Comparison of ENCODE assay signal across 7 mouse cellular contexts in the genomic region with DNA sequence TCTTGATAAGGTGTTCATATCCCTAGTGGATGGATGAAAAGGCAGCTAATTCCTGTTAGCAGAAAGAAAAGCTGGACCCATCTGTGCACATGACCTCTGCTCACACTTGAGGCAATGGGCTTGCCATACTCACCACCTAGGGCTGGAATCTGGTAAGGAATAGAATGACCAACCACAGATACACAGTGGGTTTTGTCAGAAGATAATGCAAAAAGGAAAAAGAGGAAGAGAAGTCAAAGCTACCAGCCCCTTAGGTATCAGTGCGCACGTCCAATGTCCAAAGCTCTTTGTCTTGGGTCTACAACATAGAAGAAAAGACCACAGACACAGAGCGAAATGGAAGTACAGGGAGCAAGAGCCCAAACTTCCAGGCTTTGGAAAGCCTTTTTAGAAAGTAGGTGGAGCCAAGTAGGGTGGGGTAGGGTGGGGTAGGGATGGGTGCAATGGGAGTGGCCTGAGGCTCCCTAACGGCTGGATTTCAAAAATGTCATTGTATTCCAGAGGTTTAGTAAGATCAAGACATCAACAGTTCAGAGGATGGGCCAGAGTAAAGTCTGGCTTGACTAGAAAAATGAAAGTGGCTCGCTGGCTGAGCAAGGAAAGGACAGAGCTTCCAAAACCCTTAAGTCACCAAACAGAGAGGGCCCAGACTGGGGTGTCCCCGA. TPM values are rescaled to one million over a fixed set of nuclear protein-coding genes. Genes with fewer than 3 reads are reported as not detected.
DNase-seq lines count a peak whose midpoint lies in the region; ATAC-seq and TF ChIP-seq lines count a peak whose summit lies in the region.

No protein-coding gene starts in this region.

- H3K27me3 ChIP-seq in CH12.LX (replicated peaks) = peaks cover 10% of the 10 kb centered on the region
- H3K27me3 ChIP-seq in G1E (ENCODE audit: insufficient read depth, low read length) = no peaks in the 10 kb centered on the region
- no peaks in the 10 kb centered on the region for H3K27me3 ChIP-seq in forebrain, embryonic 16.5 days (replicated peaks; ENCODE audit: control insufficient read depth, insufficient read depth, low read length)
- H3K27me3 ChIP-seq in liver, embryonic 13.5 days = no peaks in the 10 kb centered on the region

- peaks cover 0 to 12% of the 10 kb centered on the region in 2 experiments for H3K36me3 ChIP-seq in CH12.LX (replicated peaks in 1 of 2; ENCODE audit: control insufficient read depth in 1 of 2, insufficient read depth in 1 of 2, low read length in 1 of 2)
- H3K36me3 ChIP-seq in G1E (replicated peaks) = peaks cover 42% of the 10 kb centered on the region
- no peaks in the 10 kb centered on the region for H3K36me3 ChIP-seq in forebrain, embryonic 16.5 days (ENCODE audit: control insufficient read depth, insufficient read depth)
- H3K36me3 ChIP-seq in liver, embryonic 13.5 days = peaks cover 32% of the 10 kb centered on the region

- in situ Hi-C loops in CH12.LX (cut with MboI; ENCODE audit: low pct_ligation_motif_present, low pct_unique_long_range_greater_than_20kb, low sequenced_read_pairs) = no loop called here

- peak overlapping the region; percentile 64; the same call in 1 of the 2 replicates for H3K9ac ChIP-seq in CH12.LX (ENCODE audit: insufficient read depth, low read depth)
- H3K9ac ChIP-seq in forebrain, embryonic 16.5 days (replicated peaks; ENCODE audit: low read depth, low read length) = no peak overlapping the region
- H3K9ac ChIP-seq in liver, embryonic 13.5 days = peak overlapping the region; percentile 98

- TF ChIP-seq EP300 in CH12.LX (IDR thresholded peaks at IDR 0.05; ENCODE audit: low read length) = no peak

- no peaks in the 10 kb centered on the region; the same call in 1 of the 2 replicates for H3K79me2 ChIP-seq in CH12.LX (replicated peaks; ENCODE audit: control insufficient read depth, extremely low read depth, insufficient read depth, poor library complexity, severe bottlenecking)

- DNase-seq in CH12.LX (ENCODE audit: extremely low read depth) (no peak), G1E (ENCODE audit: low spot score) (no peak)
- no peak for DNase-seq in liver, embryonic 13.5 days
- no peak for DNase-seq in urinary bladder, adult 18-20 months (ENCODE audit: low spot score in 2 of 2)
- DNase-seq in gastrocnemius, postnatal 10 days = no peak
- no peak for DNase-seq in right cerebral cortex, postnatal 25 days

- no peak overlapping the region for H3K27ac ChIP-seq in CH12.LX (ENCODE audit: insufficient read depth, low read depth)
- no peak overlapping the region for H3K27ac ChIP-seq in forebrain, embryonic 16.5 days (ENCODE audit: low read length)
- peak overlapping the region; percentile 94 for H3K27ac ChIP-seq in liver, embryonic 13.5 days

- peak overlapping the region; percentile 79 for H3K4me2 ChIP-seq in CH12.LX (ENCODE audit: insufficient read depth, low read depth, poor library complexity, severe bottlenecking)
- H3K4me2 ChIP-seq in forebrain, embryonic 16.5 days (ENCODE audit: low read length) = peak overlapping the region; percentile 99
- H3K4me2 ChIP-seq in liver, embryonic 13.5 days = peak overlapping the region; percentile 95

- no peak for ATAC-seq in G1E (ENCODE audit: extremely low read depth, insufficient number of reproducible peaks, low FRiP score, poor library complexity, severe bottlenecking)
- ATAC-seq in forebrain, embryonic 16.5 days = no peak
- ATAC-seq in liver, embryonic 13.5 days (ENCODE audit: low read depth) = peak; percentile 33

- TF ChIP-seq CTCF in CH12.LX (conservative IDR thresholded peaks at IDR 0.05 in 1 of 2, IDR thresholded peaks at IDR 0.05 in 1 of 2; ENCODE audit: low read depth in 2 of 2, low read length in 2 of 2) (no peak), G1E (IDR thresholded peaks at IDR 0.05; ENCODE audit: low read depth, low read length) (no peak)

- dilution Hi-C loops in CH12.LX (cut with MboI; ENCODE audit: extremely low pct_ligation_motif_present, extremely low pct_unique_long_range_greater_than_20kb, low sequenced_read_pairs) = no loop called here

- H3K4me1 ChIP-seq in CH12.LX (ENCODE audit: control insufficient read depth in 1 of 2, insufficient read depth in 2 of 2) = peaks cover 8 to 55% of the 10 kb centered on the region in 2 experiments
- H3K4me1 ChIP-seq in G1E (ENCODE audit: insufficient read depth, low read depth, low read length) = peaks cover 87% of the 10 kb centered on the region
- H3K4me1 ChIP-seq in forebrain, embryonic 16.5 days (replicated peaks; ENCODE audit: control insufficient read depth, insufficient read depth, low read length) = peaks cover 17% of the 10 kb centered on the region
- peaks cover 67% of the 10 kb centered on the region for H3K4me1 ChIP-seq in liver, embryonic 13.5 days (replicated peaks)

- TF ChIP-seq RAD21 in CH12.LX (IDR thresholded peaks at IDR 0.05; ENCODE audit: low read depth, low read length) = no peak

- 68% methylated on average over 6 of the region's 6 CpGs for WGBS in forebrain, embryonic 16.5 days
- 27% methylated on average over 6 of the region's 6 CpGs for WGBS in liver, embryonic 13.5 days (ENCODE audit: insufficient replicate concordance)

- TF ChIP-seq POLR2A in CH12.LX (IDR thresholded peaks at IDR 0.05; ENCODE audit: low read depth, low read length) = no peak

- H3K4me3 ChIP-seq in CH12.LX (replicated peaks in 1 of 3; ENCODE audit: low read depth in 2 of 3, low read length in 2 of 3, poor library complexity in 1 of 3) (peak overlapping the region in 2 of 3 experiments; percentile 87), G1E (ENCODE audit: low read depth, low read length) (peak overlapping the region; percentile 89)
- peak overlapping the region; percentile 85; the same call in 1 of the 2 replicates for H3K4me3 ChIP-seq in forebrain, embryonic 16.5 days (replicated peaks; ENCODE audit: low read length)
- peak overlapping the region; percentile 94 for H3K4me3 ChIP-seq in liver, embryonic 13.5 days (replicated peaks)

- H3K9me3 ChIP-seq in CH12.LX (replicated peaks; ENCODE audit: low read length) (no peaks in the 10 kb centered on the region), G1E (replicated peaks) (no peaks in the 10 kb centered on the region)
- H3K9me3 ChIP-seq in forebrain, embryonic 16.5 days (ENCODE audit: control insufficient read depth, low read length) = no peaks in the 10 kb centered on the region
- H3K9me3 ChIP-seq in liver, embryonic 13.5 days (replicated peaks) = no peaks in the 10 kb centered on the region

TF ChIP-seq in CH12.LX, 34 proteins besides CTCF, POLR2A, EP300 and RAD21:
- TF ChIP-seq IRF4 (IDR thresholded peaks at IDR 0.05; ENCODE audit: low read depth, low read length) = 0 out of 2 replicates have a peak, but pooled peaks have one; percentile 24
- no peak for TF ChIP-seq MEF2A (IDR thresholded peaks at IDR 0.05; ENCODE audit: borderline replicate concordance, low read depth, low read length)
- no peak for TF ChIP-seq SMC3 (IDR thresholded peaks at IDR 0.05; ENCODE audit: low read depth, low read length)
- TF ChIP-seq USF1 (IDR thresholded peaks at IDR 0.05; ENCODE audit: low read depth, low read length) = no peak
TF ChIP-seq in CH12.LX: peak in this region for 1.

RNA-seq across cellular contexts. Expression of a gene that starts 8.3 kb away (rescaled TPM):
- total RNA-seq in CH12.LX (2012; rRNA removed) = 60.7 and 67.7 TPM in 2 replicates
- 16.1 and 19.8 TPM in 2 replicates for total RNA-seq in CH12.LX (2014; rRNA removed)
- 17.2 and 21.5 TPM in 2 replicates for polyA plus RNA-seq in CH12.LX (2012; ENCODE audit: insufficient read length, low read depth)
- 69.3 and 72.1 TPM in 2 replicates for total RNA-seq in G1E (2014; fragmentation: Nextera tagmentation)
- total RNA-seq in G1E (2017) = 96.4 and 98.2 TPM in 2 replicates
- 336 and 381 TPM in 2 replicates for polyA plus RNA-seq in G1E (2012)
- polyA plus RNA-seq in forebrain, embryonic 16.5 days (2015; fragmentation: Nextera tagmentation; extraction: Ambion mirVana) = 26.9 and 30.9 TPM in 2 replicates
- 165 and 184 TPM in 2 replicates for polyA plus RNA-seq in liver, embryonic 13.5 days (2015; fragmentation: Nextera tagmentation; extraction: Ambion mirVana)
- 100 to 1,000 TPM; 189 to 213 TPM for total RNA-seq in gastrocnemius, postnatal 10 days (2021)

RNA-seq across cellular contexts. Expression of a gene that starts 30.7 kb away (rescaled TPM):
- total RNA-seq in CH12.LX (2012; rRNA removed) (3.4 and 4.9 TPM in 2 replicates), CH12.LX (2014; rRNA removed) (0.86 and 1.1 TPM in 2 replicates), G1E (2014; fragmentation: Nextera tagmentation) (6.2 and 8.2 TPM in 2 replicates), G1E (2017) (1.7 and 2.0 TPM in 2 replicates)
- polyA plus RNA-seq in CH12.LX (2012; ENCODE audit: insufficient read length, low read depth) (2.0 and 2.5 TPM in 2 replicates), G1E (2012) (9.0 and 9.6 TPM in 2 replicates)
- 46.1 and 47.8 TPM in 2 replicates for polyA plus RNA-seq in forebrain, embryonic 16.5 days (2015; fragmentation: Nextera tagmentation; extraction: Ambion mirVana)
- 1.2 and 1.5 TPM in 2 replicates for polyA plus RNA-seq in liver, embryonic 13.5 days (2015; fragmentation: Nextera tagmentation; extraction: Ambion mirVana)
- total RNA-seq in gastrocnemius, postnatal 10 days (2021) = 1 to 10 TPM; 3.0 to 6.3 TPM

RNA-seq across cellular contexts. Expression of a gene that starts 40.5 kb away (rescaled TPM):
- total RNA-seq in CH12.LX (2012; rRNA removed) (4.5 and 4.7 TPM in 2 replicates), CH12.LX (2014; rRNA removed) (2.3 and 3.5 TPM in 2 replicates), G1E (2014; fragmentation: Nextera tagmentation) (1.1 TPM in 1 of 2 replicates, not detected in the other), G1E (2017) (0.23 and 0.66 TPM in 2 replicates)
- polyA plus RNA-seq in CH12.LX (2012; ENCODE audit: insufficient read length, low read depth) (7.1 and 7.9 TPM in 2 replicates), G1E (2012) (1.3 and 1.7 TPM in 2 replicates)
- 16.5 and 25.8 TPM in 2 replicates for polyA plus RNA-seq in forebrain, embryonic 16.5 days (2015; fragmentation: Nextera tagmentation; extraction: Ambion mirVana)
- 13.8 and 15.8 TPM in 2 replicates for polyA plus RNA-seq in liver, embryonic 13.5 days (2015; fragmentation: Nextera tagmentation; extraction: Ambion mirVana)
- 1 to 10 TPM; 2.3 to 3.7 TPM for total RNA-seq in gastrocnemius, postnatal 10 days (2021)

RNA-seq across cellular contexts. Expression of a gene that starts 46.6 kb away (rescaled TPM):
- total RNA-seq in CH12.LX (2012; rRNA removed) (4.1 and 7.1 TPM in 2 replicates), CH12.LX (2014; rRNA removed) (0.76 and 0.79 TPM in 2 replicates), G1E (2014; fragmentation: Nextera tagmentation) (1.6 and 4.5 TPM in 2 replicates), G1E (2017) (0.35 TPM in 1 of 2 replicates, not detected in the other)
- polyA plus RNA-seq in CH12.LX (2012; ENCODE audit: insufficient read length, low read depth) (1.8 and 2.0 TPM in 2 replicates), G1E (2012) (0.67 and 0.88 TPM in 2 replicates)
- not detected in 2 replicates for polyA plus RNA-seq in forebrain, embryonic 16.5 days (2015; fragmentation: Nextera tagmentation; extraction: Ambion mirVana)
- polyA plus RNA-seq in liver, embryonic 13.5 days (2015; fragmentation: Nextera tagmentation; extraction: Ambion mirVana) = 0.15 TPM in 1 of 2 replicates, not detected in the other
- total RNA-seq in gastrocnemius, postnatal 10 days (2021) = not detected

RNA-seq across cellular contexts. Expression of a gene that starts 51.4 kb away (rescaled TPM):
- 73.2 and 96.6 TPM in 2 replicates for total RNA-seq in CH12.LX (2012; rRNA removed)
- total RNA-seq in CH12.LX (2014; rRNA removed) = 42.3 and 44.0 TPM in 2 replicates
- 56.0 and 83.9 TPM in 2 replicates for polyA plus RNA-seq in CH12.LX (2012; ENCODE audit: insufficient read length, low read depth)
- 44.7 and 64.5 TPM in 2 replicates for total RNA-seq in G1E (2014; fragmentation: Nextera tagmentation)
- total RNA-seq in G1E (2017) = 97.5 and 98.0 TPM in 2 replicates
- polyA plus RNA-seq in G1E (2012) = 96.1 and 182 TPM in 2 replicates
- 149 and 193 TPM in 2 replicates for polyA plus RNA-seq in forebrain, embryonic 16.5 days (2015; fragmentation: Nextera tagmentation; extraction: Ambion mirVana)
- polyA plus RNA-seq in liver, embryonic 13.5 days (2015; fragmentation: Nextera tagmentation; extraction: Ambion mirVana) = 88.4 and 95.9 TPM in 2 replicates
- total RNA-seq in gastrocnemius, postnatal 10 days (2021) = 10 to 100 TPM; 75.4 to 81.8 TPM
